Mouse (Mus musculus) kidney, embryonic 16.5 days (tissue): Measurements from ENCODE around the gene Ppp1r3g. TPM values are rescaled to one million over a fixed set of nuclear protein-coding genes. Genes with fewer than 3 reads are reported as not detected.

Source experiments
- polyA plus RNA-seq: library from polyadenylated mRNA; unstranded; fragments of >200 nt; fragmentation: Nextera tagmentation; extraction: Ambion mirVana; gene quantifications from 2 replicates; pipeline ENCODE4 v1.2.1, GENCODE M21; 2015

The Ppp1r3g gene
- polyA plus RNA-seq, 1 experiment from 2014 or later = 1.2 TPM

Other genes with a start within 250 kb of the Ppp1r3g start
- gene Rpp40, start 52.5 kb upstream of the Ppp1r3g start, polyA plus RNA-seq = 14.3 and 16.1 TPM in 2 replicates
- gene Fars2, start 158.6 kb downstream of the Ppp1r3g start, polyA plus RNA-seq = 47.1 and 48.6 TPM in 2 replicates
- gene Lyrm4, start 158.7 kb downstream of the Ppp1r3g start, polyA plus RNA-seq = 24.0 and 26.2 TPM in 2 replicates